Mouse (Mus musculus) embryonic facial prominence, embryonic 11.5 days (tissue): ENCODE measurements around the gene Tecpr1. TPM values are rescaled to one million over a fixed set of nuclear protein-coding genes. Genes with fewer than 3 reads are reported as not detected.
A peak's percentile ranks its signal among the peaks of the same experiment; 100 is the strongest.

Experiments used
- ATAC-seq: fragments of 200-750 bp; cut with Nextera tagmentation; replicated peaks from 2 replicates; pipeline ENCODE4 v1.8.0; 2017; ENCODE audit warnings: low read depth; ENCODE audit not compliant: insufficient number of reproducible peaks, low FRiP score, low TSS enrichment
- DNase-seq: peaks from one replicate; pipeline ENCODE4 v3.0.0-alpha.2; 2015; ENCODE audit warnings: low spot score
- H3K27ac ChIP-seq: fragments of 300-500 bp; sonication (generic); replicated peaks from 2 replicates; pipeline ENCODE4 v1.5.1; 2014; ENCODE audit warnings: mild to moderate bottlenecking, low read depth, low read length, control low read depth
- H3K27me3 ChIP-seq: fragments of 300-500 bp; sonication (generic); 2 replicates; pipeline ENCODE4 v1.6.1; 2014; ENCODE audit warnings: mild to moderate bottlenecking, low read length, moderate library complexity, mixed read lengths; ENCODE audit not compliant: control insufficient read depth, insufficient read depth
- H3K36me3 ChIP-seq: fragments of 300-500 bp; sonication (generic); replicated peaks from 2 replicates; pipeline ENCODE4 v1.6.1; 2014; ENCODE audit warnings: low read depth, mild to moderate bottlenecking, low read length, moderate library complexity, mixed read lengths; ENCODE audit not compliant: control insufficient read depth, insufficient read depth
- H3K4me1 ChIP-seq: fragments of 300-500 bp; sonication (generic); 2 replicates; pipeline ENCODE4 v1.6.1; 2014; ENCODE audit warnings: low read length, mixed read lengths; ENCODE audit not compliant: control insufficient read depth, insufficient read depth
- H3K4me2 ChIP-seq: fragments of 300-500 bp; sonication (generic); 2 replicates; pipeline ENCODE4 v1.6.1; 2014; ENCODE audit warnings: low read depth, mild to moderate bottlenecking, control low read depth, low read length, moderate library complexity
- H3K4me3 ChIP-seq: fragments of 300-500 bp; sonication (generic); 2 replicates; pipeline ENCODE4 v1.5.1; 2014; ENCODE audit warnings: low read depth, low read length, control low read depth
- H3K9ac ChIP-seq: fragments of 300-500 bp; sonication (generic); replicated peaks from 2 replicates; pipeline ENCODE4 v1.6.1; 2014; ENCODE audit warnings: mild to moderate bottlenecking, control low read depth, low read length
- H3K9me3 ChIP-seq: fragments of 300-500 bp; sonication (generic); replicated peaks from 2 replicates; pipeline ENCODE4 v1.6.1; 2016; ENCODE audit warnings: mild to moderate bottlenecking, low read length, inconsistent platforms, mixed read lengths; ENCODE audit not compliant: control insufficient read depth
- WGBS: fragments of 180-500 bp; shearing (Covaris S2); extraction: QIAGEN DNeasy Blood & Tissue Kit; methylation state at CpG from one replicate; pipeline ENCODE4 v1.1.7; 2014; 5-methylcytosine and 5-hydroxymethylcytosine counted together
- polyA plus RNA-seq: library from polyadenylated mRNA; unstranded; fragments of >200 nt; fragmentation: Nextera tagmentation; extraction: Ambion mirVana; gene quantifications from 2 replicates; pipeline ENCODE4 v1.2.1, GENCODE M21; 2014

Tecpr1 gene
- polyA plus RNA-seq, 1 experiment from 2014 or later = 8.0 TPM

DNA sequence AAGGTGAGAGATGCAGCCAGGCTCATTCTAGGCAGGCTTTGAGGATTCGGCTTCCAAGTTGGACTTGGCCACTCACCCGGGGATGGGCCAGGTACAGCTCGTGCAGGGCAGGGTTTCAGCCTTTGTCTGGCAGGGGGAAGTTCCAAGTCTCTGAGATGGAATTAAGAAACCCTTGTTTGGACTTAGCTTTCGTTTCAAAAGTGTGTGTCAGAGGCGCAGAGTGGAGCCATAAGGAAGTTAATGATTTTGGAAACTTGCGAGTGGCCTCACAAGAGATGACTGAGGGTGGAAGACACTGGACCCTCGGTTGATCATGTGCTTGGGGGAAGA, 33.1 kb upstream of the Tecpr1 start:
- H3K36me3 ChIP-seq = no peaks in the 10 kb centered on the region; the same call in 1 of the 2 replicates

DNA sequence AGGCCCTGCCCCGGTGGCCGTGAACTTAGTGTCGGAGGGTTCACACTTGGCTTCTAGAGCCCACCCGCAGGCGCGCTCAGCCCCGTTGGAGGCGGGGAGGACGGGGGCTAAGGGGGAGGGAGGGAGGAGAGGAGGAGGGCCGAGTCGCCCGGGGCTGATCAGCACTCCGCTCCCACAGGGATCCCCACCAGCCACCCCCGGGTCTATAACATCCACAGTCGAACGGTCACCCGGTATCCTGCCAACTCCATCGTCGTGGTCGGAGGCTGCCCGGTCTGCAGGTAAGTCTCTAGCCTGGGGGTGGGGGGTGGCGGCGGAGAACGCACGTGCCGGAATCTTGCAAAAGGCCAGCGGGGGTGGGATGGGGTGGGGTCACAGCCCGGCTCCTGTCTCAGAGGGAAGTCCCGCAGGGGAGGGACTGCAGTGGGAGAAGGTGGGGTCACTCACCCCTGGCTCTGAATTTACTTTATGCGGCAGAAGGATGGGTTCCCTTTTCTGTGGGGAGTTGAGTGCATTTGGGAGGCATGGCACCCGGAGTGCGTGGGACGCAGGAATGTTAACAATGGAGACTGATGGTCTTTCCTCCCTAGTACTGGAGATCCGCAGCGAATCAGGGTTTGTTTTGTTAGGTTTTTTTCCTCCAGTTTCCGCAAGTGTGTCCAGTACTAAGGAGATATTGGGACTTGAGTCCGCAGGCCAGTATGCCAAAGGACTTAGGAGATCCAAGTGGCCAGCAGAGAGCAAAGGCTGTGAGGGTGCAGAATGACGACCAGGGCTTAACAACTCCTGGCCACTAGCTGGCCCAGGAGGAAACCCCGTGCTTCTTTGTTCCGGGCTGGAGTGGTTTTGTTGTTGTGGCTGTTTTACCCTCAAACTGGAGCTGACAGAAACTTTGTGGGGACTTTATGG, 32.5 kb upstream of the Tecpr1 start:
- Histone ChIP-seq H3K9ac (peak overlapping the region; percentile 92), H3K9me3 (no peaks in the 10 kb centered on the region), H3K4me3 (peak overlapping the region; percentile 99), H3K4me2 (peak overlapping the region; percentile 57), H3K27ac (peak overlapping the region; percentile 88), H3K27me3 (no peaks in the 10 kb centered on the region), H3K36me3 (no peaks in the 10 kb centered on the region; the same call in 1 of the 2 replicates), H3K4me1 (peaks cover 16% of the 10 kb centered on the region)
- peak; percentile 73 for DNase-seq
- peak; percentile 57 for ATAC-seq
- 0% methylated on average over 33 of the region's 40 CpGs for WGBS

More for the DNA sequence above, 33.1 kb upstream of the Tecpr1 start:
- DNase-seq (no peak), ATAC-seq (no peak)
- peak overlapping the region; percentile 99 for H3K4me3 ChIP-seq
- no peaks in the 10 kb centered on the region for H3K9me3 ChIP-seq
- 11% methylated on average over 7 of the region's 7 CpGs for WGBS
- H3K4me2 ChIP-seq = peak overlapping the region; percentile 57
- H3K4me1 ChIP-seq = peaks cover 16% of the 10 kb centered on the region
- peak overlapping the region; percentile 92 for H3K9ac ChIP-seq
- H3K27ac ChIP-seq = peak overlapping the region; percentile 88
- H3K27me3 ChIP-seq = no peaks in the 10 kb centered on the region

DNA sequence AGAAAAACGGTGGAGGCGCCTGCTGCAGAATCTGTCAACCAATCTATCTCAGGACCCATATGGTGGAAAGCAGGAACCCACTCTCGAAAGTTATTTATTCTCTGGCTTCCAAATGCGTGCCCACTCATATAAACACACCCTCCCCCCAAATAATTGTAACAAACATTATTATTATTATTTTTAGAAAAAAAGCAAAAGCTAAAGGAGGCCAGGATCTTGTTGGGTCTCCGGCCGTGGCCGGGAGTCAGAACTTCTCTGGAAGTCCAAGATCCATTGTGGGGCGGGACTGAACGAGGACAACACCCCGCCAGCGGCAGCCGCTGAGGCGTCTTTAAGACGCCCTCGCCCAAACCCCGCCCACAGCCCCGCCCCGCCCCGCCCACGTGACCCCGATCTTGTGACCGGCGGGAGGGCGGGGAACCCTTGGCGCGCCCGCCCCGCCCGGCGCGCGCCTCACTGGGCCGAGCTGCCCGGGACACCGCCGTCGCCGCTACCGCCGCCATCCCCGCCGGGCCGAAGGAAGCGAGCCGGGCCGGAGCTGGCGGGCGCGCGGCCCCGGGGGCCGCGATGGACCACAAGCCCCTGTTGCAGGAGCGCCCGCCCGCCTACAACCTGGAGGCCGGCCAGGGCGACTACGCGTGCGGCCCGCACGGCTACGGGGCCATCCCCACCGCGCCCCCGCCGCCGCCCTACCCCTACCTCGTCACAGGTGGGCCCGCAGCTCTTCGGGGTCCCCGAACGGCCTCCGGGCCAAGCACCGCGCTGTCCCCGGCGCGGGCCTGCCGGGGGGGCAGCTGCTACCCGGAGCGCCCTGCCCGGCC, 31.6 kb upstream of the Tecpr1 start:
- Histone ChIP-seq H3K27ac (peak overlapping the region; percentile 88), H3K27me3 (no peaks in the 10 kb centered on the region), H3K4me2 (peak overlapping the region; percentile 57), H3K9ac (peak overlapping the region; percentile 92), H3K36me3 (no peaks in the 10 kb centered on the region; the same call in 1 of the 2 replicates), H3K9me3 (no peaks in the 10 kb centered on the region), H3K4me3 (peak overlapping the region; percentile 99), H3K4me1 (peaks cover 16% of the 10 kb centered on the region)
- ATAC-seq (peak; percentile 56), DNase-seq (peak; percentile 94)
- WGBS = under 1% methylated on average over 55 of the region's 84 CpGs

DNA sequence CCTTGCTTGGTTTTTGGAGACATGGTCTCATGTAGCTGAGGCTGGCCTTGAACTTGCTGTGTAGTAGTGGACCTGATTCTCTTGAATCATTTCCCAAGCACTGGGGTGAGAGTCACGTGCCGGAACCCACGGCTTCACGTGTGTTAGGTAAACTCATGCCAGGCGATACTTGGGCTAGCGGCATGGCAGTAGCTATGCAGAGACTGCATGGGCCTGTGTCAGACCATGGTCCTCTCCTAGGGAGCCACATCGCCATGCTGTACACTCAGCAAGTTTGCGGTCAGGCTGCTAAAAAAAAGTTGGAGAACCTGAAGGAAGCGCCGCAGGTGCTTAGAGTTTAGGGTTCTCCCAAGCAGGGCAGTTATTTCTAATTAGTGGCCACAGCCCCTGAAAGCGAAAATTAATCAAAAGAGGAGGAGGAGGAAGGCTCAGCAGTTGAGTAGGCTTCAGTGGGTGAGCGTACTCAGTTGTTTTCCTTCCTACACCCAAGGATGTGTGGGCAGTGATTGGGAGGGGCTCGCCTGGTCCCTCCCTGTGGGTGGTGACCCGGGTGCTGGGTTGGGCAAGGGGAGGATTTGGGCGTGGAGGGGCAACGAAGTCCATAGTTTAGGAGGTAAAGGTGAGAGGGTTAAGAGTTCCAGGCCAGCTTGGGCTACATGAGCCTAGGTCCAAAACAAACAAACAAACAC, 30.9 kb upstream of the Tecpr1 start:
- H3K9ac ChIP-seq = peak overlapping the region; percentile 3; the same call in 1 of the 2 replicates
- WGBS = 57% methylated on average over 16 of the region's 16 CpGs
- H3K4me1 ChIP-seq = peaks cover 16% of the 10 kb centered on the region
- no peaks in the 10 kb centered on the region for H3K9me3 ChIP-seq
- DNase-seq (no peak), ATAC-seq (no peak; the same call in 1 of the 2 replicates)
- no peak overlapping the region for H3K27ac ChIP-seq
- peak overlapping the region; percentile 99 for H3K4me3 ChIP-seq
- H3K36me3 ChIP-seq = no peaks in the 10 kb centered on the region; the same call in 1 of the 2 replicates
- no peaks in the 10 kb centered on the region for H3K27me3 ChIP-seq
- H3K4me2 ChIP-seq = peak overlapping the region; percentile 57

DNA sequence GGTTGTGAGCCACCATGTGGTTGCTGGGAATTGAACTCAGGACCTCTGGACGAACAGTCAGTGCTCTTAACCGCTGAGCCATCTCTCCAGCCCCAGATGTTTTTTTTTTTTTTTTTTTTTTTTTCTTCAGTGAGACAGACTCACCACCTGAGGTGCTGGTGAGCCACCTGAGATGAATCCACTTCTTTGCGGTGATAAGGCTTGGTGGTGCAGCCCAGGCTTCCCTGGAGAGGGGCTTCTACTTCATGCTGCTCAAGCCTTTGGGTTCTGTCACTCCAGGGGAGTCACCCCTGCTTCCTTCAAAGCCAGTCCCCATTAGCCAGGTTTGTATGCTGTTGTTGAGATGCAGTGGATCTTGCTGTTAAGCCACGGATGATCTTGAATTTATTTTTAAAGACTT, 29.8 kb upstream of the Tecpr1 start:
- Histone ChIP-seq H3K27ac (no peak overlapping the region), H3K27me3 (no peaks in the 10 kb centered on the region), H3K9me3 (no peaks in the 10 kb centered on the region), H3K4me1 (peaks cover 7% of the 10 kb centered on the region), H3K4me2 (no peak overlapping the region), H3K4me3 (no peak overlapping the region), H3K9ac (no peak overlapping the region), H3K36me3 (no peaks in the 10 kb centered on the region)
- no peak for ATAC-seq
- WGBS = 72% methylated on average over 4 of the region's 4 CpGs
- DNase-seq = no peak

DNA sequence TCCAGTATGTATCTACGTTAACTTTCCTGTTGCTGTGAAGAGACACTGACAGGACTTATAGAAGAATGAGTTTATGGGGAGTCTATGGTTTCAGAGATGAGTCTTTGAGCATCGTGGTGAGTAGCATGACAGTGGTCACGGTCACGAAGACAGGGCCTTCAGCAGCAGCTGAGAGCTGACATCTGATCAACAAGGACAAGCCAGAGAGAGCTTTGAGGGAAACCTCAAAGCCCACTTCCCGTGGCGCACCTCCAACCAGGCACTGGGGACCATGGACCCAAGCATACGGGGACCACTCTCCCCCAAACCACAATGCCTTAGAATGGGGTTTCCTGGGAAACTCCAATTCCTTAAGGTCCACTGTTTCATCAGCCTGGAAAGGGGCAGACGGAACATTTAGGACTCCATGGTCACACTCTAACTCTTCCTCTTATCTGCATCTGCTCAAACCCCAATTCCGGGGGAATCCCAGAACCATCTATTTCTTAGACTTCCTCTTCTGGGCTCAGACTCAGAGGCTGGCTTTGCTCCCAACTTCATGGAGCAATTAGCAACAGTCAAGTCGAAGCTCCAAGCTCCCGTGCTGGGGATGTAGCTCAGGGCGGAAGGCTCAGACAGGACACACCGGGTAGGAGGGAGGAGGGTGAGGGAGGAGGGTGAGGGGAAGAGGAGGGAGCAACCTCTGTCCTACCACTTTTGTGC, 28.6 kb upstream of the Tecpr1 start:
- Histone ChIP-seq H3K27ac (no peak overlapping the region), H3K4me3 (no peak overlapping the region), H3K36me3 (no peaks in the 10 kb centered on the region), H3K9me3 (no peaks in the 10 kb centered on the region), H3K9ac (no peak overlapping the region), H3K27me3 (no peaks in the 10 kb centered on the region), H3K4me2 (no peak overlapping the region), H3K4me1 (peaks cover 2% of the 10 kb centered on the region; the same call in 1 of the 2 replicates)
- ATAC-seq = no peak
- no peak for DNase-seq
- WGBS = 88% methylated on average over 13 of the region's 13 CpGs

DNA sequence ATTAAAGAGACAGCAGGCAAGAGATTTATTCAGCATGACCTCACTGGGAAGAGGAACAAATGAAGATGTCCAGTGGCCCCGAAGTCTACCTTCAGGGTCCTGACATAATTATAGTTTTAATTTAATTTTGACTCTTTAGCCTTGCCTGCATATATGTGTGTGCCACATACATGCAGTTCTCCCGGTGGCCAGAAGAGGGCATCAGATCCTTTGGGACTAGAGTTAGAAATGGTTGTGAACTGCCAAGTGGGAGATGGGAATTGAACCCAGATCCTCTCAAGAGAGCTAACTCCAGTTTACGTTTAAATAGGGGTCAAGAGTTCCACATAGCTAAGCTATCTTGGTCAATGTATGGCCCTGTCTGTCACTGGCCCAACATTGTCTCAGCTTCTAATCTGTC, 26.5 kb upstream of the Tecpr1 start:
- Histone ChIP-seq H3K9me3 (no peaks in the 10 kb centered on the region), H3K4me3 (no peak overlapping the region), H3K27ac (no peak overlapping the region), H3K27me3 (no peaks in the 10 kb centered on the region), H3K9ac (no peak overlapping the region), H3K4me1 (no peaks in the 10 kb centered on the region), H3K36me3 (no peaks in the 10 kb centered on the region), H3K4me2 (no peak overlapping the region)
- ATAC-seq (no peak), DNase-seq (no peak)
- 78% methylated on average over 3 of the region's 3 CpGs for WGBS
